Mouse (Mus musculus) liver, adult (tissue): ENCODE measurements around the gene Ube2e2.

Experiments
- GATA4 ChIP-seq: IDR thresholded peaks from 2 replicates; pipeline ENCODE4 v1.6.1; 2014; ENCODE audit warnings: mild to moderate bottlenecking, low read length; ENCODE audit not compliant: insufficient replicate concordance

Ube2e2 gene

GRCm38 (mm10) chr14:18759601-18760356 is 134.3 kb downstream of the Ube2e2 start:
- TF ChIP-seq GATA4, result no peak

GRCm38 (mm10) chr14:18758595-18759532 is 135.2 kb downstream of the Ube2e2 start:
- TF ChIP-seq GATA4, result no peak

DNA sequence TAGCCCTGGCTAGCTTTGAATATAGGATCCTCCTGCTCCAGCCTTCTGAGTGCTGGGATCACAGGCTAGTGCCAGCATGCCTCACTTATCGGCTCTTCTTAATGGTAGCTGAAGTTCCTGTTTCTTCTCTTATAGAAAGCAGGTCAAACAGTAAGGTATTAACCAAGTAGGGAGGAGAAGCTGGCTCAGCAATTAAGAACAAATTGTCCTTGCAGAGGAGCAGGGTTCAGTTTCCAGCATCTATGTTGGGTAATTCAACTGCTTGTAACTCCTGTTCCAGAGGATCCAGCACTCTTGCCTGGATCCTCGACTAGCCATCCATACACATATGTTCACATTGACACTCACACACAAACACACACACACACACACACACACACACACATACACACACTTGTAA is 136.1 kb downstream of the Ube2e2 start:
- no peak for TF ChIP-seq GATA4

DNA sequence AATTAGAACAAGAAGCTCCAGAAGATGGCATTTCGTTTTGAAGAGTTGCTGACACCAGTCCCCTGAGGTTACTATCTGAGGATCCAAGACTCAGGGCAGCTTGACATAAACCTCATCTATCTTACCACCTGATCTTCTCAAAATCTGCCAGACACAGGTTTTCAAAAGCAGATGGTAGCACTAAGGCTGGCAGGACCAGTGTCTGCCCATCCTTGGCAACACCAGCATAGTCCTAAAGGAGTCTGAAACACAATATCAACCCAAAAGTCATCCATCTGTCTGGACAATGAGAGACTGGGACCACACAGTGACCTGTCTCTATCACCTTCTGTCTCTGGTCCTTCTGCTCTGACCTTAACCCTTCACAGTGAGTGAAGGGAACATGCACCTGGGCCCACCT is 138.7 kb downstream of the Ube2e2 start:
- no peak for TF ChIP-seq GATA4

- no peak for TF ChIP-seq GATA4
Observed at GRCm38 (mm10) chr14:18754595-18754994, 139.5 kb downstream of the Ube2e2 start.

DNA sequence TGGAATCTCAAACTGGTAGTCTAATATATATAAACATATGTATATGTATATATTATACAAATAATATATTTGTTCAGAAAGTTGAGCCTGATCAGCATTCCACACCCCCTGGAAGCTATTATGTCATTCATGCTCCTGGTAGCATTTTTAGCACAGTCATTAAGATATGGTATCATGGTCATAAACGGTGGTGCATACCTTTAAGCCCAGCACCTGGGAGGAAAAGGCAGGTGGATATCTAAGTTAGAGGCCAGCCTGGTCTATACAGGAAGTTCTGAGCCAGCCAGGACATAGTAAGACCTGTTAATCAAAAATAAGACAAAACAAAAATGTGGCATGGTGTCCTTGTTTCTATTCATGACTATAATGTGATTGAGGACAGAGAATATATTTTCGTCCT is 140.1 kb downstream of the Ube2e2 start:
- no peak for TF ChIP-seq GATA4

- no peak for TF ChIP-seq GATA4
Observed at GRCm38 (mm10) chr14:18731154-18731553, 162.9 kb downstream of the Ube2e2 start.

GRCm38 (mm10) chr14:18720601-18721591 is 173.2 kb downstream of the Ube2e2 start:
- no peak for TF ChIP-seq GATA4

- TF ChIP-seq GATA4, result no peak
Observed at GRCm38 (mm10) chr14:18716970-18717369, 177.1 kb downstream of the Ube2e2 start.

- TF ChIP-seq GATA4, result no peak
Observed at GRCm38 (mm10) chr14:18715529-18715928, 178.5 kb downstream of the Ube2e2 start.

DNA sequence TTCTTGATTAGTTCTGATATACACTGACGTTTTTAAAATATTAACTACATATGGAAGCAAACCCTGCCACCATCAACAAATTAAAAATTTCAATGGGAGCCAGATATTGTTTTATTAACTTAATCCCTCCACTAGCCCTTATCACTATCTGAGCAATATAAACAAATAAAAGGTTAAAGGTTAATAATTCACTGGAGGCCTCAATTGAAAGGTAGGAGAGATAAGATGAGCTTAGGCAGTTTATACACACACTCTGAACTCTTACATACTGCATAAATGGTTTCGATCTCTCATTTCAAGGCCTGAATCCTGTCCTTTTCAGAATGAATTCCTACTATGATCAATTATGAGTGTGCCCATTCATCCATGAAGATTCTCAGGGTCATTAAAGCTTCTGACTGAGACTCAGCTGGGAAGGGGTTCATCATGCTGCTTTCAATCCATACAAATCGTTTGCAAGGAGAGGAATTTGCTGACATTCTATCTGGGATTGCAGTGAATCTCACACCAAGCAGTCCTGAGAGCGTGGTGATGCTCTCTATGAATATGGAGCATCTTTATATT is 196.3 kb downstream of the Ube2e2 start:
- TF ChIP-seq GATA4, result no peak

- TF ChIP-seq GATA4, result no peak
Observed at GRCm38 (mm10) chr14:18678121-18678836, 215.8 kb downstream of the Ube2e2 start.

DNA sequence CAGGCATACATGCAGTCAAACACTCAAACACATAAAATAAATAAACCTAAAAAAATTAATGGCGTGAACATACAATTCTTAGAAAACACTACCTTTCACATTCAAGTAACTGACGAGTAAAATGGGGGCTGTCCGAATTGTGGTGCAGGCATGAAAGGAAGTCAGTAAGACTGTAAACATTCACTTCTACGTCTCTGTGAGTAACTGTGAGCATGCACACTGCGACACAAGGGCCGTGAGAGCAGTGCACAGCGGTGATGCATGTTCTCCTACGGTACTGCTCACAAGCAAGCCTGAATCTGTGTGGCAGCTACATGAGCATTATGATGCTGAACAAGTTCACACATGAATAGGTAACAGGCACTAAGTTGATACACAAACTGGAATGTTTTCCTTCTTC is 223.4 kb downstream of the Ube2e2 start:
- no peak for TF ChIP-seq GATA4
